Mouse (Mus musculus) heart, embryonic 15.5 days (tissue): ENCODE measurements around the gene Ddb2. TPM values are rescaled to one million over a fixed set of nuclear protein-coding genes. Genes with fewer than 3 reads are reported as not detected.

Experiments used
- ATAC-seq: fragments of 200-750 bp; cut with Nextera tagmentation; replicated peaks from 2 replicates; pipeline ENCODE4 v1.8.0; 2017; ENCODE audit warnings: low read depth, moderate TSS enrichment; ENCODE audit not compliant: insufficient number of reproducible peaks, insufficient read depth, low FRiP score
- H3K27ac ChIP-seq: fragments of 300-500 bp; sonication (generic); 2 replicates; pipeline ENCODE4 v1.5.1; 2015; ENCODE audit warnings: mild to moderate bottlenecking, inconsistent platforms
- H3K27me3 ChIP-seq: fragments of 300-500 bp; sonication (generic); 2 replicates; pipeline ENCODE4 v1.6.1; 2015; ENCODE audit warnings: inconsistent platforms
- H3K36me3 ChIP-seq: fragments of 300-500 bp; sonication (generic); 2 replicates; pipeline ENCODE4 v1.6.1; 2015; ENCODE audit warnings: mild to moderate bottlenecking, inconsistent platforms
- H3K4me1 ChIP-seq: fragments of 300-500 bp; sonication (generic); replicated peaks from 2 replicates; pipeline ENCODE4 v1.6.1; 2015; ENCODE audit warnings: inconsistent platforms
- H3K4me2 ChIP-seq: fragments of 300-500 bp; sonication (generic); 2 replicates; pipeline ENCODE4 v1.6.1; 2015; ENCODE audit warnings: inconsistent platforms, mild to moderate bottlenecking, moderate library complexity
- H3K4me3 ChIP-seq: fragments of 300-500 bp; sonication (generic); 2 replicates; pipeline ENCODE4 v1.5.1; 2015; ENCODE audit warnings: mild to moderate bottlenecking, inconsistent platforms
- H3K9ac ChIP-seq: fragments of 300-500 bp; sonication (generic); 2 replicates; pipeline ENCODE4 v1.6.1; 2015; ENCODE audit warnings: mild to moderate bottlenecking, inconsistent platforms
- H3K9me3 ChIP-seq: fragments of 300-500 bp; sonication (generic); replicated peaks from 2 replicates; pipeline ENCODE4 v1.6.1; 2016; ENCODE audit warnings: inconsistent platforms
- WGBS: fragments of 180-500 bp; shearing (Covaris S2); methylation state at CpG from one replicate; pipeline ENCODE4 v1.1.7; 2015; ENCODE audit warnings: mixed read lengths; 5-methylcytosine and 5-hydroxymethylcytosine counted together
- polyA plus RNA-seq: library from polyadenylated mRNA; unstranded; fragments of >200 nt; fragmentation: Nextera tagmentation; extraction: Ambion mirVana; gene quantifications from 2 replicates; pipeline ENCODE4 v1.2.1, GENCODE M21; 2015

Ddb2 gene
- polyA plus RNA-seq, 1 experiment from 2014 or later = 8.4 TPM

DNA sequence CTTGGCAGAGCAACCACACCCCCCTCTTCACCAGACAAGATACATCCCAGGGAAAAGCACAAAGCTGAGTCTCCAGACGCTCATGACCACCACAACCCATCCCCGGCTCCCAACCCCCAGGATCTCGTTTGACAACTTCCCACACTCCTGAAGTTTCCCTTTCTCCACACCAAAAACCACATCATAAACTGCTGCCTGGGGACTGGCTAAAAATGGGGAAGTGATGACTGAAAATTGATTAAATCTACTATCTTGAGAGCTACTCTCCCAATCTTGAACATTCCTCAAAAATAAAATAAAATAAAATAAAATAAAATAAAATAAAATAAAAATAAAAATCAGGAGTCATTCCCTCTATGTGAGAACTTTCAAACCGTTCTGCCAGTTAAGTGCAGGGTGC lies 73.8 kb downstream of the Ddb2 start:
- no peak overlapping the region for H3K9ac ChIP-seq
- no peak for ATAC-seq
- 0 out of 2 replicates have a peak, but pooled peaks cover 5% of the 10 kb centered on the region for H3K36me3 ChIP-seq
- H3K27me3 ChIP-seq = no peaks in the 10 kb centered on the region
- WGBS = 87% methylated on average over 4 of the region's 4 CpGs
- peaks cover 16% of the 10 kb centered on the region for H3K4me1 ChIP-seq
- H3K4me3 ChIP-seq = no peak overlapping the region
- H3K9me3 ChIP-seq = no peaks in the 10 kb centered on the region
- no peak overlapping the region for H3K27ac ChIP-seq
- no peak overlapping the region for H3K4me2 ChIP-seq

Other genes with a start within 250 kb of the Ddb2 start
- gene Rapsn, start 201.4 kb downstream of the Ddb2 start, polyA plus RNA-seq = 27.4 and 33.7 TPM in 2 replicates
- 227 and 228 TPM in 2 replicates for gene Psmc3, start 183.0 kb downstream of the Ddb2 start, polyA plus RNA-seq
- 53.5 and 63.2 TPM in 2 replicates for gene Slc39a13, start 166.6 kb downstream of the Ddb2 start, polyA plus RNA-seq
- 3.9 and 8.6 TPM in 2 replicates for gene Spi1, start 154.6 kb downstream of the Ddb2 start, polyA plus RNA-seq
- gene Mybpc3, start 118.8 kb downstream of the Ddb2 start, polyA plus RNA-seq = 909 and 937 TPM in 2 replicates
- gene Madd, start 53.1 kb downstream of the Ddb2 start, polyA plus RNA-seq = 4.1 and 7.0 TPM in 2 replicates
- gene Nr1h3, start 34.1 kb downstream of the Ddb2 start, polyA plus RNA-seq = 3.5 and 4.1 TPM in 2 replicates
- 15.2 and 17.1 TPM in 2 replicates for gene Acp2, start 34.1 kb downstream of the Ddb2 start, polyA plus RNA-seq
- gene Pacsin3, start 19.0 kb upstream of the Ddb2 start, polyA plus RNA-seq = 47.6 and 52.8 TPM in 2 replicates
- gene Arfgap2, start 28.0 kb upstream of the Ddb2 start, polyA plus RNA-seq = 54.8 and 69.1 TPM in 2 replicates
- 34.8 and 41.5 TPM in 2 replicates for gene 1110051M20Rik, start 207.7 kb upstream of the Ddb2 start, polyA plus RNA-seq
- gene Lrp4, start 220.5 kb upstream of the Ddb2 start, polyA plus RNA-seq = 3.8 and 4.8 TPM in 2 replicates